Mouse (Mus musculus) thymus, postnatal 10 days (tissue): ENCODE data around the gene Ms4a4b.
"Not testable (repeated sequence)": the region's sequence is repeated elsewhere in the genome, so short reads cannot be mapped to it uniquely, and the experiment has no call there.

Source experiments
- DNase-seq, 2 experiments: peaks; one replicate each; pipeline ENCODE4 v3.0.0; 2021; ENCODE audit warnings: low spot score in 2 of 2

The Ms4a4b gene

DNA sequence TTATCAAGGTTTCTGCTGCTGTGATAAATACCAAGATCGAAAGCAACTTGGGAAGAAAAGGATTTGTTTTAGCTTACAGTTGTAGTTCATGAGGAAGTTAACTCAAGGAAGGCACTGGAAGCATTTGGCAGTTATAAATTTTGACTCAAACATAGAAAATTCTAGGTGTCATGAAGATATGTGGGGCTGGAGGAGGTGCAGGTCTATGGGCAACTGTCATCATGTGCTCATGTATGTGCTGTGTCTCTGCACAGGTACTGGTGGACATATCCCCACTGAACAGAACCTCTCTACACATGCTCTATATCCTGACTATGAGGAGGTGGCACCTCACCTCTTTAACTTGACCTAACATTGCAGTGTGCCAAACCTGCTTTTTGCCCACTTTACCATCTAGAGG is 43.2 kb downstream of the Ms4a4b start:
- no peak for DNase-seq

DNA sequence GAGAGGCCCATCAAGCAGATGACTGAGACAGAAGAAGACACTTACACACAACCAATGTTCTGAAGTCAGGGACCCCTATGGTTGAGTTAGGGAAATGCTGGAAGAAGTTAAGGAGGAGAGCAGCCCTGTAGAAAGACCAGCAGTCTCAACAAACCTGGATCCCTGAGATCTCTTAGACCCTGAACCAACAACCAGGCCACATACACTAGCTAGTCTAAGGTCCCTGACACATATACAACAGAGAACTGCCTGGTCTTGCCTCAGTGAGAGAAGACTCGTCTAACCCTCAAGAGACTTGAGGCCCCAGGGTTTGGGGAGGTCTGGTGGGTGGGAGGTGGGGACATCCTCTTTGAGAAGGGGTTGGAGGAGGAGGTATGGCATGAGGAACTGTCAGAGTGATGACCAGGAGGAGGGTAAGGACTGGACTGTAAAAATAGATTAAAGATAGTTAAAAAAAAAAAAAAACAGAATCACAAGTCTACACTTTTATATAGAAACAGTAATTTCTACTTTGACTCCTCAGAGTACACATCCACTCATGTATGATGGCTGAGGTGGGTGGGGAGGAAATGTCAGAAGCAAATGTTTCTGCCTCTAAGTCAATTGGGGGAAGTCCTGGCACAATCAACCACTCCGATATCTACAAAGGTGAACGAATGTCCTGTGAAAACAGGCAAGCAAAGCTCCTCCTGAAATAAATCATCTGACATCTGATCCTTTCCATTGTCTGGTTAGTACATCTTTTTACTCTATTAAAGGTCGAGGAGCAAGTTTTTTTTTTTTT is 48.2 kb downstream of the Ms4a4b start:
- no peak for DNase-seq

DNA sequence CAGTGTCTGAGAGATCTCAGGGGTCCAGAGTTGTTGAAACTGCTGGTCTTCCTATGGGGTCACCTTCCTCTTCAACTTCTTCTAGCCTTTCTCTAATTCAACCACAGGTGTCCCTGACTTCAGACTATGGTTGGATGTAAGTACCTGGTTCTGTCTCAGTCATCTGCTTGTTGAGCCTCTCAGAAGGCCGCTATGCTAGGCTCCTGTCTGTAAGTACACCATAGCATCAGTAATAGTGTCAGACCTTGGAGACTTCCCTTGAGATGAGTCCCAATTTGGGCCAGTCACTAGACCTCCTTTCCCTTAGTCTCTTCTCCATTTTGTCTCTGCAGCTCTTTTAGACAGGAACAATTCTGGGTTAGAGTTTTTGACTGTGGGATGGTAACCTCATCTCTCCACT is 49.3 kb downstream of the Ms4a4b start:
- no peak for DNase-seq

DNA sequence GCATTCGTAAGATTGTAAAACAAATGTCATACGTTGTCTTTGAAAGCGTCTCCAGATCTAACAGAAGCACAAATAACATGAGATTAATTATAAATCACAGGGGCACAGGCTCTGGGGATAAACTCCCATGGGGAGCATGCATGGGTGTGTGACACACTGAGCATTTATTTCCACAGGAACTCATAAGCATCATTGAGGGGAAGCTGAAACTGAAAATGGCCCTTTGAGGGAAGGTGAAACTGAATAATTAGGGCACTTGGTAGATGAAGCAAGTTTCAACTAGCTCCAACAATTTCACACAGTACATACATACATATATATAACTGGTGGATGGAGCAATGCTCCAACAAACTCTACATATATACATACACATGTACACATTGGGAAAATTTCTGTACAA is 51.2 kb downstream of the Ms4a4b start:
- DNase-seq: no peak

DNA sequence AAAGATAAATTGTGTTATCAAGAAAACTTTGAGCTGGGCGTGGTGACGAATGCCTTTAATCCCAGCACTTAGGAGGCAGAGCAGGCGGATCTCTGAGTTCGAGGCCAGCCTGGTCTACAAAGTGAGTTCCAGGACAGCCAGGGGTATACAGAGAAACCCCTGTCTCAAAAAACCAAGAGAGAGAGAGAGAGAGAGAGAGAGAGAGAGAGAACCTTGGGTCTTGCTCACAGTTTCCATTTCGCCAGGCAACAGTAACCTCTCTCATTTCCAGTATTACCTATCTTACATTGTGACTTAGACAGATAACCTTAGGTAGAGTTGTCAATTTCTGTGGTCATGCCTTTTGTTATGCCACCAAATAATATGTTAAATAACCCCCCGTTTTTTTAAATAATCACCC is 53.0 kb downstream of the Ms4a4b start:
- DNase-seq: no peak

DNA sequence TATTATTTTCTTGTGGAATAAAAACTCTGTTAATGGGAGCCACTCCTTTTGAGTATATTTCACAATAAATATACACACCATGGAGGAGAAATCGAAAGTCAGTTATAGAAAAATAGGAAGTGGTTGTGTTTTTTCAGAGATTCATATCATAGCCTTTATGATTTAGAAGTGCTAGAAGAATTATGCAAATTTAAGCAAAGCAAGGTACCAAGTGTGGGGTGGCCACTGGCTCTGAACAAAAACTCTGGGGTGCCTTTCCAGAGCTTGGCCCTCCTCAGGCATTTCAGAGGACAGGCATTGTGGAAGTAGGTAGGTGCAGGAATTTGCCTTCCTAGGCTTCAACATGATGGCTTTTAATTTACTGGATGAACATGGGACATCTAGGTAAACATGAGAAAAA is 53.9 kb downstream of the Ms4a4b start:
- not testable (repeated sequence) for DNase-seq

DNA sequence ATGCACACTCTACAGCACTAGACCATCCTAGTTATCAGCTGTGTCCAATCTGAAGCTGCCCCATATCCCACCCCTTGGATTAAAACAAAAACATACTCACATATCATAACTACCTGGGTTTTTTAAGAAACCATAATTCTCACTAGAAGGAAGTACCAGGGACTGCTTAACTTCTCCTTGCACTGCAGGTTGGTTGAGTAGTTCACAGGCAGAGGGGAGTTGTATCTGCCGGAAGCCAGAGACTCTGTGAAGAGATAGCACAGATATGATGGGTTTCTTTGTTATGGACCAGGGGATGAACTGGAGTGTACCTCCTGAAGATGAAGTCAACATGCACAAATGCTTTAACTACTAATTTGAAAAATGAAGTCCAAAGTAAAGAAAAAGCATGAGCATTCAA is 57.4 kb downstream of the Ms4a4b start:
- DNase-seq: no peak

DNA sequence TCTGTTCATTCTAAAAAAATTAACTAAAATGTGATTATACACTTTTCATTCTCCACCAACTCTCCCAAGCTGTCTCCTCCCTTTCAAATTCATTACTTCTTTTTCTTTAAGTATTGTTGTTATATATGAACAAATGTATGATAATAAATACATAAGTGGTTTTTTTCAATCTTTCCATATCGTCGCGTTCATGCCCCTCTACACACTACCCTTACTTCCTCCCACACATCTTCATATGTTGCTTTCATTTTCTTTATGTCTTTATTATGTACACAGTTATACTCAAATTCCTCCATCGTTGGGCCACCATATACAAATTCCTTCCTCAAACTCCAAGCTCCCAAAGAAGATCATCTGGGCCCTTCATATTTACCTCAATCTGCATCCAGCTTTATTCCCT is 58.0 kb downstream of the Ms4a4b start:
- no peak for DNase-seq

DNA sequence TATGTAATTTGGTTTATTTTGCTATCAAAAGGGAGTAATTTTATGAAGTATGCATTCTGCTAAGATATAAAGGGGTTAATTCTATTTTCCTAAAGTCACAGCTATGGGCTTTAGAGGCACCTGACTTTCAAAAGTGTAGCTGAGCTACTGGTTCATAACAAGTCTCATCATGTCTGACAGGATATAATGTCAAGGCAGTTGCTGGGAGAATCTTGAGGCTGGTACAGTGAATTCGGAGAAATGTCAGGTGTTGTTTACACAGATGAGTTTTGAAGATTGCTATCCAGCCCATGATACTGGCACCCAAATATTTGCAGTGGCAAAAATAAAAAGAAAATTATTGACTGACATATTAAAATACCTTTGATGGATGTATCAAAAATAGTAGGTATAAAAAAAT is 61.5 kb downstream of the Ms4a4b start:
- DNase-seq: no peak

DNA sequence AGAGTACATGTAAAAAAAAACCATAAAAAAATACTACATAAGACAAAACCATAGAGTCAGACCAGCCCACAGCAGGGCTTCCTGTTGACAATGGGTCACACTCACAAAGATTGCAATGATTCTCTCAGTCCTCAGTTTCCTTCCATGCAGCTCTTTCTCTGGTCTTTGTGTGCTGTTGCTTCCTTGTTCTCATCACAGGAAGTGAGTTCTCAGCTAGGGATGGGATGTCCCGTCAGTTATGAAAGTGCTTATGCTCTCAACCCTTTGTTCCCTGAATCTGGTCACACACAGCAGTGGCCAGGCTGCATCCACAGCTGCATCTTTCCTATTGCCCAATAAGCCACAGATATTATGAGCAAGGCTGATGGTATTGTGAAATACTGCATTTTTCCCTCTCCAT is 70.1 kb downstream of the Ms4a4b start:
- DNase-seq: no peak

DNA sequence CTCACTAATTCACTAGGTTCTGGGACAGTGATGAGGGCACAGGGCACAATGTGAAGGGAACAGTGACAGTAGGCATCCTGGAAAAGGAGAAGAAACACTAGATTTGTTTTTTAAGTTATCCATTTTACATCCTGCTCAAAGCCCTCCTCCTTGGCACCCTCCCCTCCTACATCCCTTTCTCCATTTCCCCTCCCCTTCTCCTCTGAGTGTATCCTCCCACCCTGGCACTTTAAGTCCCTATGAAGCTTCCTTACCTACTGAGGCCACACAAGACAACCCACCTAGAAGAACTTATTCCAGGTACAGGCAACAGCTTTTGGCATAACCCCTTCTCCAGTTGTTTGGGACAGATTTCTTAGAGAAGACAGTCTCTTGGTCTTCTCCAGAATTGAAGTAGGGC is 72.9 kb downstream of the Ms4a4b start, which contains the start of gene Ms4a6b:
Ms4a6b (plus strand) TSS at position 267 of the 400 bp plus-strand sequence.
- no peak for DNase-seq
